Mouse (Mus musculus) erythroblast, embryonic 14.5 days (primary cell): ENCODE measurements around the gene Cntnap5a. TPM values are rescaled to one million over a fixed set of nuclear protein-coding genes. Genes with fewer than 3 reads are reported as not detected.

ENCODE experiments used
- H3K27me3 ChIP-seq: 2 replicates; pipeline ENCODE4 v1.6.1; 2012; ENCODE audit warnings: inconsistent platforms; ENCODE audit not compliant: control insufficient read depth
- H3K36me3 ChIP-seq: 2 replicates; pipeline ENCODE4 v1.6.1; 2012; ENCODE audit warnings: mild to moderate bottlenecking, inconsistent platforms; ENCODE audit not compliant: control insufficient read depth
- H3K4me1 ChIP-seq: 2 replicates; pipeline ENCODE4 v1.6.1; 2012; ENCODE audit warnings: inconsistent platforms; ENCODE audit not compliant: control insufficient read depth
- H3K4me3 ChIP-seq: replicated peaks from 2 replicates; pipeline ENCODE3; 2012; ENCODE audit warnings: moderate library complexity, mild to moderate bottlenecking, inconsistent platforms
- H3K9me3 ChIP-seq: 2 replicates; pipeline ENCODE4 v1.6.1; 2012; ENCODE audit warnings: low read length, inconsistent platforms, mixed read lengths; ENCODE audit not compliant: control insufficient read depth
- GATA1 ChIP-seq: IDR thresholded peaks from 2 replicates; pipeline ENCODE4 v1.6.1; 2012; ENCODE audit warnings: low read length, inconsistent platforms, mixed read lengths
- TAL1 ChIP-seq: IDR thresholded peaks from 3 replicates; pipeline ENCODE4 v1.6.1; 2012; ENCODE audit warnings: low read length, inconsistent platforms, mixed read lengths
- polyA plus RNA-seq: library from polyadenylated mRNA; stranded (reverse); fragments of >175 nt; gene quantifications from 2 replicates; pipeline ENCODE4 v1.2.3, GENCODE M21; 2012

Gene Cntnap5a
- not detected in 2 replicates for polyA plus RNA-seq

DNA sequence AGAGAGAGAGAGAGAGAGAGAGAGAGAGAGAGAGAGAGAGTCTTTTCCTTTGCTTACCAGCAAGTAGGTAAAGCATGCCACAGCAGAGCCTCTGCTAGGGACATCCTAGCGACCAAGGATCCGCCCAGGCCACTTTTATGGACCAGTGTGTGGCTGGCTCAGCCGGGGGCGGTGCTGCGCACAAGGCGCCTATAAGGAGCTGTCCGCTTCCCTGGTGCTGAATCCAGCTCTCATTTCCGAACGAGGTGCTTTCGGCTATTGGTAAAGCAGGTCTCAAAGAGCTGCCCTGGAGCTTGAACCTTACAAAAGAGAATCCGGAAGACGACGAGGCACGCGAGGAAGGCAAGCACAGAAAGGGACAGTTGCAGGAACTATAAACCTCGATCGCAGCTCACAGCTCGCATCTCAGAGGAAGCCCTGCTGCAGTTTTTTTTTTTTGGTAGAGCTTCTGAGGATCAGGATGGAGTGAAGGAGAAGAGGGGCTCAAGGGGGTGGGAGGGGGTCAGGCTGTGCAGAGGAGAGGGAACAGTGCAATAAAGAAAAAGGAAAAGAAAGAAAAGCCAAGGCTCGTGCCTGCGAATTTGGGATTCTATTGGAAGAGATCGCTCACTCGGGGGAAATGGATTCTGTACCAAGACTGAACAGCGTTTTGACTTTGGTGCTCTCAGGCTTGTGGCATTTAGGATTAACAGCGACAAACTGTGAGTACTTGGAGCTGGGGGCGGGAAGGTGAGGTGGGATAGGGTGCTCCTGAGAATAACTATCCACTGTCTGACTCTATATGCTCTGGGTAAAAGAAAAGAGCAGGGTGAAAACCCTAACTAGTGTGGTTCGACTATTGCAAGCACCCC, at the start of gene Cntnap5a:
Gene Cntnap5a, plus strand, starts transcription at position 239 of the 851 bp plus-strand sequence.
- no peaks in the 10 kb centered on the region for H3K36me3 ChIP-seq
- H3K4me3 ChIP-seq, result no peak within 1 kb of the TSS
- H3K4me1 ChIP-seq, result no peaks in the 10 kb centered on the region
- H3K9me3 ChIP-seq, result no peaks in the 10 kb centered on the region
- TF ChIP-seq TAL1, result no peak
- TF ChIP-seq GATA1, result no peak
- no peaks in the 10 kb centered on the region for H3K27me3 ChIP-seq

DNA sequence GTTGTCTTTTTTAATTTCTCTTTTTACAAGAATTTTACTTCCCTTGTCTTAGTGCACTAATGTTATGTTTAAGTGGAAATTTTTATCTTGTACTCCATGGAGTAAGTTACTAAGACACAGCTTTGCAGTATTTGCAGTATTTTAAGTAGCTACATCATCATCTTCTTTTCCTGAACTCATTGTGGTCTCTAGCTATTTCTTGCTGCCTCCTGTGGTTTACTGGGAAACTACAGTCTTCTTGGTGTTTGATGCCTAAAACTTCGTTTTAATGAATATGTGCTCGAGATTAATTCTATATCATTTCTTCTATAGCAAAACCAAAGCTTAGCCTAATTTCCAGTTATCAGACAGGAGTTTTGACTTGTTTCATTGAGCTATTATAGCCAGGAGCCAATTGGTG, 37.6 kb upstream of the Cntnap5a start:
- Histone ChIP-seq H3K9me3 (no peaks in the 10 kb centered on the region), H3K36me3 (no peaks in the 10 kb centered on the region), H3K4me1 (no peaks in the 10 kb centered on the region), H3K4me3 (no peak overlapping the region), H3K27me3 (no peaks in the 10 kb centered on the region)
- TF ChIP-seq TAL1 (no peak), GATA1 (no peak)

DNA sequence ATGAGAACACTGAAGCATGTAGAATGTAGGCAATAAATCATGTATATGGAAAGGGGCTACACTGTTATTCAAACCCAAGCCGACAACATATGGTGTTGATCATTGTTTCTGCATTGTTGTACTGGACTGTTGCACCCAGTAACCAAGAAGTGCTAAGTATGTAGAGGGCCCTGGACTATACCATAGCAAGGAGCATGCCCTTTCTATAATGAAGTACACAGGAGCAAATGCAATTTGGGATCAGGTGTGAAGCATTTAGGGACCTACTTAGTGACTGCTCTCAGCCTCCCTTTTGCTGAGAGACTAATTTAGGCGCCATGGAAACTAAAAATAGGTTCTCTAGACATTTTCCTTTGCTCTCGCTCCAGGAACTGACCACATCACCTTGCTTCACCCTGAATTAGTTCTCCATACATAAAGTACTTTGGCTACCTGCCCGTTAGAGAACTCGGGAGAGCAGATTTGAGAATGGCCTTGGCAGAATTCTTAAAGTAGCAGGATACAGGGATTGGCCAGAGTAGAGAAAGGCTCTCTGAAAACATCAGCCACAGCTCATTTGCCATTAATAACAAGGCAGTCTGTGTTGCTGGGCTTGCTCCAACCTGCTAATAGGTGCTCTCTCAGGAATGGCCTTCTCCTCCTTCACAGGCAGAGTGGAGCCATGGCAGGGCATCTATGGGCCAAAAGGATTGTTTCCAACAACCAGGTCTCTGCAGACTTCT, 26.1 kb upstream of the Cntnap5a start:
- Histone ChIP-seq H3K36me3 (no peaks in the 10 kb centered on the region), H3K27me3 (no peaks in the 10 kb centered on the region), H3K9me3 (0 out of 2 replicates have a peak, but pooled peaks cover 10% of the 10 kb centered on the region), H3K4me3 (no peak overlapping the region), H3K4me1 (no peaks in the 10 kb centered on the region)
- TF ChIP-seq TAL1 (no peak), GATA1 (no peak)

- no peaks in the 10 kb centered on the region for H3K4me1 ChIP-seq
- H3K4me3 ChIP-seq, result no peak overlapping the region
- TF ChIP-seq TAL1 (no peak), GATA1 (no peak)
- no peaks in the 10 kb centered on the region for H3K9me3 ChIP-seq
- no peaks in the 10 kb centered on the region for H3K36me3 ChIP-seq
- no peaks in the 10 kb centered on the region for H3K27me3 ChIP-seq
Measured at GRCm38 (mm10) chr1:115686494-115686893, 1.9 kb downstream of the Cntnap5a start.

DNA sequence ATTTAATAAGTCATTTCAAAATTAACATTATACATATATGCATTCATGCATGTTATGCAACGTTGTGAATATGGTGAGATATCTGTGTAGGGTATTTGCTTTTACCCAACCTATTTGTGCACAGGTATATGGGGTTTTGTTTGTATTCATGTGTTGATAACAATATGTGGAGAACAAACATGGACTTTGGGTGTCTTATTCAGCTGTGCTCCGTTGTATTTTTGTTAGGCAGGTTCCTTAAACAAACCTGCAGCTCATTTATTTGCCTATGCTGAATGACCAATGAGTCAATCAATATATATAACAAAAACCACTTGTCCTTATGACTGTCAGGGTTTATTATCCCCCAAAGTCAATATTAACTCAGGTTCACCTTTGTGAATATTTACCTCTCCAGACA, 15.2 kb downstream of the Cntnap5a start:
- Histone ChIP-seq H3K4me1 (no peaks in the 10 kb centered on the region), H3K27me3 (no peaks in the 10 kb centered on the region), H3K9me3 (peaks cover 2% of the 10 kb centered on the region; the same call in 1 of the 2 replicates), H3K4me3 (no peak overlapping the region), H3K36me3 (no peaks in the 10 kb centered on the region)
- no peak for TF ChIP-seq GATA1
- TF ChIP-seq TAL1, result no peak

DNA sequence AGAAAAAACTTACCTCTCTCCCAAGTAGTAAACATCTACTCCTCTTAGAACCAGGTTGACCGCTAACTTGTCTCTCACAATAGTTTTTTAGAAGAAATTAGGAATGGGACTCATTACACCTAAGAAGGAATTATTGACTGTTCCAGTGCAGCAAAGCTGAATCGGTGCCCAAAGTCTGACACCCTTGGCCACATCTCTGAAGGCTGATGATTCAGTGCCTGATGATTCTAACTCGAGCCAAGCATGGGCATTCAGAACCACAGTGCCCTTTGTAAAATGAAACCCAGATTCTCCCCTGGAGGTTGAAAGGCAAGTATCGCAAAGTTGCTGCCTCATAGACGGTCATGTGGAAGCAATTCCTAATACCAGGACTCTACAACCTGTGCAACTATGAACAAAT, 58.0 kb downstream of the Cntnap5a start:
- TF ChIP-seq TAL1 (no peak), GATA1 (no peak)
- Histone ChIP-seq H3K4me1 (no peaks in the 10 kb centered on the region), H3K9me3 (no peaks in the 10 kb centered on the region), H3K36me3 (no peaks in the 10 kb centered on the region), H3K4me3 (no peak overlapping the region), H3K27me3 (no peaks in the 10 kb centered on the region)

GRCm38 (mm10) chr1:115745569-115745968, 61.0 kb downstream of the Cntnap5a start:
- no peaks in the 10 kb centered on the region for H3K4me1 ChIP-seq
- H3K36me3 ChIP-seq, result no peaks in the 10 kb centered on the region
- no peak overlapping the region for H3K4me3 ChIP-seq
- TF ChIP-seq TAL1 (no peak), GATA1 (no peak)
- no peaks in the 10 kb centered on the region for H3K9me3 ChIP-seq
- H3K27me3 ChIP-seq, result no peaks in the 10 kb centered on the region

DNA sequence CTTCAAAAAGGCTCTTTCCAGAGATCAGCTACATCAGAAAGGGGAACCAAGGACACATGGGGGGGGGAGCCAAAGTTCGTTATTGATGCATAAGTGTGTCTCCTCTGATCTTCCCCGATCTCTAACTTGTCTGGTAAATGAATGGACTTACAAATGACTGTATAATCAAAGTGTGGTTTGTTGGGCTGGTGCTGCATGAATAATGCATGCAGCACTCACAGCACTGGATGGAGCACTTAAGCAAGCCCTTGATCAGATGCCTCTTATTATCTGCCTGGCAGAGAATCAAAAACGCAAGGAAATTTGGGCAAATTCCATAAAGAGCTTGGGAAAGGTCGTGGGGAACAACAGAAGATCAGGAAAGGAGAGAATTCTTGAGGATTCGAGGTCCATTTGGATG, 100.2 kb downstream of the Cntnap5a start:
- Histone ChIP-seq H3K4me1 (no peaks in the 10 kb centered on the region), H3K27me3 (no peaks in the 10 kb centered on the region), H3K4me3 (no peak overlapping the region), H3K9me3 (peaks cover 2% of the 10 kb centered on the region; the same call in 1 of the 2 replicates), H3K36me3 (no peaks in the 10 kb centered on the region)
- TF ChIP-seq TAL1 (no peak), GATA1 (no peak)

GRCm38 (mm10) chr1:115842591-115842990, 158.0 kb downstream of the Cntnap5a start:
- no peaks in the 10 kb centered on the region for H3K36me3 ChIP-seq
- no peaks in the 10 kb centered on the region for H3K9me3 ChIP-seq
- no peaks in the 10 kb centered on the region for H3K4me1 ChIP-seq
- H3K27me3 ChIP-seq, result no peaks in the 10 kb centered on the region
- no peak overlapping the region for H3K4me3 ChIP-seq
- TF ChIP-seq GATA1 (no peak), TAL1 (no peak)
